Mouse (Mus musculus) liver, adult 2 months (tissue): Measurements from ENCODE around the gene Gnat2.

Source experiments
- CTCF ChIP-seq: fragments of 200-500 bp; IDR thresholded peaks from 2 replicates; pipeline ENCODE4 v1.5.1; 2011; ENCODE audit warnings: low read depth, low read length, control low read depth
- POLR2A ChIP-seq: fragments of 200-500 bp; IDR thresholded peaks from 2 replicates; pipeline ENCODE4 v1.6.1; 2011; ENCODE audit warnings: low read length, control low read depth; ENCODE audit not compliant: insufficient read depth; ENCODE audit errors: extremely low read depth

DNA sequence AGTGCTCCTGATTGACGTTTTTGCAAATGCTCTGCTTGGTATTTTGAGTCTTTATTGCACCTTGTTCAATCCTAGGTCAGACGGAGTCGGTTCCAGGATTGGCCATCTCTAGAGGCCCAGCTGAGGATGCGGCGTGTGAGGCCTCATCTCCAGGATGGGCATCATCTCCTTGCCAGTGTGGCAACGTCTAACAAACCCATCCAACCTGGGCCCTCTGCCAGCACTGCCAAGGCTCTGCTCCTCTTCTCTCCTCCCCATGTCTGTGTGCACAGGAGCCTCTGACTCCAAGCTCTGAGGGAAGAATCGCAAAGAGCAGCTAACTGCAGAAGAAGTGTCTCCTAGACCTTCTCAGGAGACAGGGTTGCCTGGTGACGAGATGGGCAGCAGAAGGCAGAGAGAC is 29.9 kb upstream of the Gnat2 start:
- no peak for TF ChIP-seq POLR2A
- TF ChIP-seq CTCF, result no peak
